Mouse (Mus musculus) brain, embryonic 14.5 days (tissue): ENCODE measurements around the gene Fut4.

Experiments
- CTCF ChIP-seq: fragments of 200-500 bp; IDR thresholded peaks from 2 replicates; pipeline ENCODE4 v1.5.1; 2012; ENCODE audit warnings: inconsistent platforms, mild to moderate bottlenecking, moderate library complexity, borderline replicate concordance; ENCODE audit not compliant: insufficient read depth, insufficient read length; ENCODE audit errors: extremely low read depth
- POLR2A ChIP-seq: fragments of 200-500 bp; IDR thresholded peaks from 2 replicates; pipeline ENCODE4 v1.6.1; 2012; ENCODE audit warnings: mild to moderate bottlenecking, inconsistent platforms, borderline replicate concordance; ENCODE audit not compliant: poor library complexity, insufficient read depth, insufficient read length, severe bottlenecking; ENCODE audit errors: extremely low read depth

GRCm38 (mm10) chr9:14778341-14778740 lies 26.1 kb upstream of the Fut4 start:
- no peak for TF ChIP-seq POLR2A
- no peak for TF ChIP-seq CTCF
